Mouse (Mus musculus) G1E-ER4 (cell line): ENCODE measurements around the gene Dnajc15. TPM values are rescaled to one million over a fixed set of nuclear protein-coding genes. Genes with fewer than 3 reads are reported as not detected.

ENCODE experiments used
- GATA1 ChIP-seq: IDR thresholded peaks from one replicate; pipeline ENCODE4 v1.8.0; 2012; ENCODE audit warnings: low read length, inconsistent platforms
- polyA plus RNA-seq: library from polyadenylated mRNA; stranded (reverse); fragments of >175 nt; gene quantifications from 2 replicates; pipeline ENCODE4 v1.2.3, GENCODE M21; 2012

Dnajc15 gene
- polyA plus RNA-seq, 1 experiment = 6.8 TPM

GRCm38 (mm10) chr14:77870926-77871325 lies 4.0 kb downstream of the Dnajc15 start:
- no peak for TF ChIP-seq GATA1

- TF ChIP-seq GATA1 = no peak
Measured at GRCm38 (mm10) chr14:77867601-77868000, 7.3 kb downstream of the Dnajc15 start.

GRCm38 (mm10) chr14:77864510-77864909 lies 10.4 kb downstream of the Dnajc15 start:
- no peak for TF ChIP-seq GATA1

DNA sequence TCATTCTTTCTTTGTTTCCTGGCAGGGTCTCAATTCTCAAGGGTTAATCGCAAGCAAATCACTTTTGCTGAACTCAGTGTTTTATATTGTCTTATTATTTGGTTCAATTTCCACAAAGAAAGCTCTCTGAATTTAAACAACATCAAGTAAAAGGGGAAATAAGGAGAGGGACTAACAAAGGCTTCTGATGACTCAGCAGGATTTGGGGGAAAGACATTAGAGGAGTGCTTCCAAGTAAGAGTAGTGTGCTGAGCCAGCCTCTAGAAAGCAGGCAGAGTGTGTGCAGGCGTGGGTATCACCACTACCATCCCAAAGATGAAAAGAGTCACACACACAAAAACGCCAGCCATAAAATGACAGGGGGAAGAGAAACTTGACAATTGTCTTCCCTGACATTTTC lies 10.9 kb downstream of the Dnajc15 start:
- no peak for TF ChIP-seq GATA1

GRCm38 (mm10) chr14:77860841-77861560 lies 13.9 kb downstream of the Dnajc15 start:
- no peak for TF ChIP-seq GATA1

- TF ChIP-seq GATA1 = no peak
Measured at GRCm38 (mm10) chr14:77859894-77860293, 15.0 kb downstream of the Dnajc15 start.

- TF ChIP-seq GATA1 = no peak
Measured at GRCm38 (mm10) chr14:77853951-77854350, 21.0 kb downstream of the Dnajc15 start.

- no peak for TF ChIP-seq GATA1
Measured at GRCm38 (mm10) chr14:77849852-77850251, 25.1 kb downstream of the Dnajc15 start.

DNA sequence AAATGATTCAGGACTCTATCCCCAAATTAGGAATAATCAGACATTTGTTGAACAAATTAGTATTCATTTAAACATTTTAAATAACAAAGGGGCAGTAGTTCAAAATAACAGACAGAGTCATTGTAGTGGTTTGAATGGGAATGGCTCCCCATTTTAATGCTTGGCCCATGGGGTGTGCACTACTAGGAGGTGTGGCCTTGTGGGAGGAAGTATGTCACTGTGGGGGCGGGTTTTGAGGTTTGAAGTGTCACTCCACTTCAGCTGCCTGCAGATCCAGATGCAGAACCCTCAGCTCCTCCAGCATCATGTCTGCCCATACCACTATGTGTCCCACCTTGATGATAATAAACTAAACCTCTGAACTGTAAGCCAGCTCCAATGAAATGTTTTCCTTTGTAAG lies 26.6 kb downstream of the Dnajc15 start:
- TF ChIP-seq GATA1 = no peak

GRCm38 (mm10) chr14:77846206-77846605 lies 28.7 kb downstream of the Dnajc15 start:
- no peak for TF ChIP-seq GATA1

- no peak for TF ChIP-seq GATA1
Measured at GRCm38 (mm10) chr14:77845479-77845878, 29.4 kb downstream of the Dnajc15 start.

DNA sequence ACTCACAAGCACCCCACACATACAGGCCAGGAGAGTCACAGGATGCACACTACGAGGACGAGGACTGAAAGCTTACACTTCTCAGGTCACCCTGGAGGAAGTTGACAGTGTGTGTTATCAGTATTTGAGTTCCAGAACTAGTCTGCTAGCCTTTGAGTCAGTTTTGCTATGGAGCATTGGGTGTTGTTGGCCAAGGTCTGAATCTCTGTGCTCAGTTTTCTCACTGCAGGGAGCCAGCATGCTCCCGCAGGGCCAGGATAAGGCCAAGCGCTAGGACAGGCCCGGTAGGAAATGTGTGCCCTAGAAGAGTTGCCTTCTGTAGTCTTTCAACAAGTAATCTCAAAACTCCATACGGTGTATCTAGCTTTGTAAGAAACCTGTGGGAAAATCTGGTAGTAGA lies 34.4 kb downstream of the Dnajc15 start:
- TF ChIP-seq GATA1 = no peak

DNA sequence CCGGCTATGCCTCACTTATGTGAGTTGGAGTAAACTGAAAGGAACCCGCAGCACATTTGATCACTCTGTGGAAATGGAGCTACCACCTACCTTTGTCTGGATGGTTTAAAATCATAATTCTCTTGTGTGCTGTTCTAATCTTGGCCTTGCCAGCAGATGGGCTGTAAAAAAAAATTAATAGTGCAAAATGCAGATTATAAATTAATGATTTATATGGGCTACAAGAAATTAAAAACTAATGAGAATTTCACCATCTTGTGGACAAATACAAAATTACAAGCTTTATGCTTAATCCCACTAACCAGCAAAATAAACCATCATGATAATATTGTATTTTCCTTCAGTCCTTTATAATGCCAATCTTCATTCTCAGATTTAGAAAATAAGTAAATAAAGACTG lies 34.8 kb downstream of the Dnajc15 start:
- TF ChIP-seq GATA1 = no peak

GRCm38 (mm10) chr14:77836794-77837193 lies 38.1 kb downstream of the Dnajc15 start:
- TF ChIP-seq GATA1 = no peak

- TF ChIP-seq GATA1 = no peak
Measured at GRCm38 (mm10) chr14:77832359-77832758, 42.6 kb downstream of the Dnajc15 start.

- TF ChIP-seq GATA1 = no peak
Measured at GRCm38 (mm10) chr14:77831936-77832335, 43.0 kb downstream of the Dnajc15 start.

- no peak for TF ChIP-seq GATA1
Measured at GRCm38 (mm10) chr14:77829673-77830072, 45.3 kb downstream of the Dnajc15 start.

GRCm38 (mm10) chr14:77825891-77826290 lies 49.0 kb downstream of the Dnajc15 start:
- no peak for TF ChIP-seq GATA1
